Mouse (Mus musculus) E14TG2a.4 (cell line): Measurements from ENCODE around the gene Rdx.

ENCODE experiments used
- H3K27me3 ChIP-seq: 2 replicates; pipeline ENCODE4 v1.6.1; 2014; ENCODE audit warnings: low read length, control low read depth; ENCODE audit not compliant: insufficient read depth
- H3K36me3 ChIP-seq: 2 replicates; pipeline ENCODE4 v1.6.1; 2014; ENCODE audit warnings: low read length, control low read depth; ENCODE audit not compliant: insufficient read depth
- H3K4me1 ChIP-seq: replicated peaks from 2 replicates; pipeline ENCODE4 v1.6.1; 2014; ENCODE audit warnings: low read depth, low read length, control low read depth
- H3K4me3 ChIP-seq: replicated peaks from 2 replicates; pipeline ENCODE4 v1.5.1; 2014; ENCODE audit warnings: mild to moderate bottlenecking, low read length
- H3K9me3 ChIP-seq: 2 replicates; pipeline ENCODE4 v1.6.1; 2014; ENCODE audit warnings: low read length, control low read depth
- CTCF ChIP-seq: conservative IDR thresholded peaks from 2 replicates; pipeline ENCODE4 v1.5.1; 2014; ENCODE audit warnings: low read length
- NANOG ChIP-seq: IDR thresholded peaks from 2 replicates; pipeline ENCODE4 v1.6.1; 2014; ENCODE audit warnings: borderline replicate concordance, low read length, mixed read lengths
- POU5F1 ChIP-seq: IDR thresholded peaks from 2 replicates; pipeline ENCODE4 v1.6.1; 2014; ENCODE audit warnings: low read length, borderline replicate concordance

The Rdx gene

DNA sequence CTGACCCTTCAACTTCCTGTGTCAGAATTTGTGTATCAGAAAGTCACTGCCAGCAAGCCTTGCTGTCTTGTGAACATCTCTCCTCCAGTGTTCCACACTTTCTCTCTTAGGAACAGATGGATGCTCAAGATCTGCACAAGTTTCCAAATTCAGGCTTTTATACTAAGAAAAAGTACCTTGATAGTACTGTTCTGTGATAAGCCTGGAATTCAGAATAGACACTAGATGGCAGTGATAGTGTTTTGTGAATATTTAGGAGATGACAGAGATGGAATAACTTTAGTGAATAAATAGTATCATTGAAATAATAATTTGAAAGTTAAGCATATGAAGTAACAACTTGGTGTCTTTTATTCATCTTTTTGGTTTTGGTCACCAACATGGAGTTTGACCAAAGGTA is 25.2 kb downstream of the Rdx start:
- TF ChIP-seq NANOG (no peak), CTCF (no peak), POU5F1 (no peak)
- peaks cover 79% of the 10 kb centered on the region for H3K36me3 ChIP-seq

DNA sequence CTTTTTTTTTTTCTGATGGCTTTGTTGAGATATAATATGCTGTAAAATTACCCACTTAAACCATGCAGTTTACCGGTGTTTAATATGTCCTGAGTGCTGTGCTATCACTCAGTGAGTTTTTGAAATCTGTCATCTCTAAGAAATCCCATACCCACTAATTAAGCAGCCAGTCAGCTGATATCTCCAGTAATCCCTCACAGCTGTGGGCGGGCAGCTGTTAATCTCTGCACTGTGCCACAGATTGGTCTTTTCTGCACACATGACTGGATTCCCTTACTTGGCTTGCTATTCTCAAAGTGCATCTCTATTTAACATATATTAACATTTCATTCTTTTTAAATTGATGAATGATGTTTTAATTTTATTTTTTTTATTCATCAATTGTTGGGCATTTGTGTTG is 29.1 kb downstream of the Rdx start:
- Histone ChIP-seq H3K9me3 (no peaks in the 10 kb centered on the region), H3K27me3 (no peaks in the 10 kb centered on the region), H3K4me1 (0 out of 2 replicates have a peak, but pooled peaks cover 5% of the 10 kb centered on the region), H3K4me3 (no peak overlapping the region), H3K36me3 (peaks cover 75% of the 10 kb centered on the region)
- TF ChIP-seq POU5F1: no peak
- no peak for TF ChIP-seq NANOG
- TF ChIP-seq CTCF: no peak

More for the DNA sequence above, 25.2 kb downstream of the Rdx start:
- H3K9me3 ChIP-seq: no peaks in the 10 kb centered on the region
- no peak overlapping the region for H3K4me3 ChIP-seq
- no peaks in the 10 kb centered on the region for H3K27me3 ChIP-seq
- H3K4me1 ChIP-seq: 0 out of 2 replicates have a peak, but pooled peaks cover 5% of the 10 kb centered on the region

DNA sequence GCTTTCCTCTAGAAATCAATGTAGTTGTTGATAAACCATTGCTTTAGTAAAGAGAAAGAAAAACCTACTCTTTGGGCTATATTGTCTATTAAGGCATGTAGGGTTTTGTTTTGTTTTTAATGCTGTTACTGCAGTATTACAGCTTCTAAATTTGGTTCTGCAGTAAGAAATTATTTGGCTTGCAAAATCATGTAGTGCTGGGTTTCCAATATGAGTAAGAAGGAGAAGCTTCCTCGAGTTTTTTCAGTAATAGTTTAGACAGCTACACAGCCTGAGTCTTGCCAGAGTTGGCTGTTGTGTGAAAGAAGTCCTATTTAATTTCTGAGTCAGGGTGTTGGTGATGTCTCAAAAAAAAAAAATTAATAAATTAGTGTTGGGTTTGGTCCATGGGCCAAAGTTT is 30.7 kb downstream of the Rdx start:
- TF ChIP-seq POU5F1 (no peak), NANOG (no peak), CTCF (no peak)
- H3K27me3 ChIP-seq: no peaks in the 10 kb centered on the region
- 0 out of 2 replicates have a peak, but pooled peaks cover 5% of the 10 kb centered on the region for H3K4me1 ChIP-seq
- H3K9me3 ChIP-seq: no peaks in the 10 kb centered on the region
- no peak overlapping the region for H3K4me3 ChIP-seq
- H3K36me3 ChIP-seq: peaks cover 75% of the 10 kb centered on the region

DNA sequence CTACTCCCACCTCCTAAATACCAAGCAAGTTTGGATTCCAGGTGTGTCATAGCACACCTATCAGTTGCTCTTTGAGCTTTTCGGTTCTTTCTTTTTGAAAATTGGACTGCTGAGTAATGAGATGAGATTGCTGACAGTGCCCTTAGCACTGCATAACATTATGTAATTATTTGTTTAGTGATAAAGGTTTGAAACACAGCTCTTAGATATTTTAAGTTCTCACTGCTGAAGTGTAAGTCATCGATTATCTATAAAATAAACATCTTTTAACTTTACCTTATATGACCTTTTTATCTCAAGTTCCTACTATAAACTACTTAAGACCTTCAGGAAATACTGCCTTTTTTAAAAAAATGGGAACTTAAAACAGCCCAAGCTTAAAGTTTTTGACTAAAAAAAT is 35.0 kb downstream of the Rdx start:
- no peak overlapping the region for H3K4me3 ChIP-seq
- peaks cover 72% of the 10 kb centered on the region for H3K36me3 ChIP-seq
- TF ChIP-seq CTCF (no peak), POU5F1 (no peak), NANOG (no peak)
- H3K9me3 ChIP-seq: no peaks in the 10 kb centered on the region
- H3K4me1 ChIP-seq: no peaks in the 10 kb centered on the region
- H3K27me3 ChIP-seq: no peaks in the 10 kb centered on the region

DNA sequence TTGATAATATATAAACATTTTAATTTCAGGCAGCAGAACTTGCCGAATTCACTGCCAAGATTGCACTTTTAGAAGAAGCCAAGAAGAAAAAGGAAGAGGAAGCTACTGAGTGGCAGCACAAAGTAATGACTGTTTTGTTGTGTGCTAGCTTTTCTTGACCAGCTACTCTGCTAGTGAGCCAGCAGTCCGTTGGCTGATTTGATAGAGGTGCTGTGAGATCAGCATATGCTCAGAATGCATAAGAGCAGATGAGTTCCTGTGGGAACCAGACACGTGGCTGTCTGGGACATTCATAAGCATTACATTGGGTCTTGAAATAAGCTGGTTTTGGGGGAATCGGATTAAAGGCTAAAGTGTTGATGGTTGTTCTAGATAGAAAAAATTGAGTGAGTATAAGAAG is 35.4 kb downstream of the Rdx start:
- TF ChIP-seq NANOG (no peak), POU5F1 (no peak), CTCF (no peak)
- Histone ChIP-seq H3K4me1 (no peaks in the 10 kb centered on the region), H3K27me3 (no peaks in the 10 kb centered on the region), H3K4me3 (no peak overlapping the region), H3K9me3 (no peaks in the 10 kb centered on the region), H3K36me3 (peaks cover 72% of the 10 kb centered on the region)

DNA sequence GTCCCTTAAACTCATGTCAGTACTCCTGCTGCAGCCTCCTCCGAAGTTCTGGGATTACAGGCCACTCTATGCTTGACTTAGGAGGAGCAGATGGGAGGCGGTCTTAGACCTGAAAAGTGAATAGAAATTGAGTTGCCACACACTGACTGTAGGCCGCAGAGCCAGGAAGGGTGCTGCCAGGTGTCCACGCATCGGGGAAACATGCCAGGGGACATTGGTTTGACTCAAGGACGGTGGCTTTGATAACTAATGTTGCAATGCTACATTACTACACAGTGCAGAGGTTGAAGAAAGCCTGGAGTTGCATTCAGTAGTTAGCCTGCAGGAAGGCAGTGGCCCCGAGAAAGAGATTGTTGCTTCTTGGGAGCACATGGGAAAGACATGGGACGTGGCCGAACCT is 44.8 kb downstream of the Rdx start:
- H3K27me3 ChIP-seq: no peaks in the 10 kb centered on the region
- no peak for TF ChIP-seq POU5F1
- no peak for TF ChIP-seq CTCF
- TF ChIP-seq NANOG: no peak
- no peak overlapping the region for H3K4me3 ChIP-seq
- H3K36me3 ChIP-seq: peaks cover 39% of the 10 kb centered on the region
- H3K9me3 ChIP-seq: no peaks in the 10 kb centered on the region
- no peaks in the 10 kb centered on the region for H3K4me1 ChIP-seq

DNA sequence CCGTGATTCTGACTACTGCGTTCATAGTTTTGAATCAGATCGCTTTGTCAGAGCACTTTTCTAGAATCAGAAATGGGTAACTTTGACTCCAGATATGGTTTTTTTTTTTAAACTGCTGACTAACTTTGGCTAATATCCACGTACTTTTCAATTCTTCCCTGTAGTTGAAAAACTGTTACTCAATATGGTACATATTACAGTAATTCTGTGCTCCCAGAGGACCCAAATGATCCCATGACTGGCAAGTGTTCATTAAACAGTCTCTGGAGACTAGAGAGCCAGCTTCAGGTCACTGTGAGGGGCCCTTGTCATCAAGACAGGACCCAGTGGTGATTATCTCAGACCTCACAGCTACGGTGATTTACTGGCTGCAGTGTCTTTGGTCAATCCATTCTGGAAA is 45.3 kb downstream of the Rdx start:
- TF ChIP-seq NANOG (no peak), POU5F1 (no peak), CTCF (no peak)
- no peak overlapping the region for H3K4me3 ChIP-seq
- peaks cover 34% of the 10 kb centered on the region for H3K36me3 ChIP-seq
- no peaks in the 10 kb centered on the region for H3K9me3 ChIP-seq
- no peaks in the 10 kb centered on the region for H3K27me3 ChIP-seq
- no peaks in the 10 kb centered on the region; the same call in 1 of the 2 replicates for H3K4me1 ChIP-seq

DNA sequence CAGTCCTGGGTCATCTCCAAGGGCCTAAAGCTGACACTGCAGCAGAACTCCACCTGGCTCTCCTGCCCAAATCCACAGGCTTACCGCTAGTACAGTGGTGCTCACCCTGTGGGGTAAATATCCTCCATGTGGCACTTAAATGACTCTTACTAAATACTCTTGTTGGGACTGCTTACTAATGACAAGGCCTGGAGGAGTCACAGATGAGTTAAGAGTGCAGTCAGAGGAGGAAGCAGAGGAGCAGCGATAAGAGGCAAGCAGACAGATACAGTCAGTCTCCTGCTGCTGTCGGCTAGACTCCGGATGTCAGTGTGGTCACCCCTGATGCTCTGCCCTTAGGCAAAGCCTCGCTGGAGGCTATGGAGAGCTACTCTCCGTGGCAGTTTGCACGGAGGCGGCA is 46.1 kb downstream of the Rdx start:
- H3K9me3 ChIP-seq: no peaks in the 10 kb centered on the region
- no peaks in the 10 kb centered on the region; the same call in 1 of the 2 replicates for H3K4me1 ChIP-seq
- H3K4me3 ChIP-seq: no peak overlapping the region
- peaks cover 26% of the 10 kb centered on the region for H3K36me3 ChIP-seq
- no peak for TF ChIP-seq POU5F1
- TF ChIP-seq NANOG: no peak
- TF ChIP-seq CTCF: no peak
- no peaks in the 10 kb centered on the region for H3K27me3 ChIP-seq

DNA sequence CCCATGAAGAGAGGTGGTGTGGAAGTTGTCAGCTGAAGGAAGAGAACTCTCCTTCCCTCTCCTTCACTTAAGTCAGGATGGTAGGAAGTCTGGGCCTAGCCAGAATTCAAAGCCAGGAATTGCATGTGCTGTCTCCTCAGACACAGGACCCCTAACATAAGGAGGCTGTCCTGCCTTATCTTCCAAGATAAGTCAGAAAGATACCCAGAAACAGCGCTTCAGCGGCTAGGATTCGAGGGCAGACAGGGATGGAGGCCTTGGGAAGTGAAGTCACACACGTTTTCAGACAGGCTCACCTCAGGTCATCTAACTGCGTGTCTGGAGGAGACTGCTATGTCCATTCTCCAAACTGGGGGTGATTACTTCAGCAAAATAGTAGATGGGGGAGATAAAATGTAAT is 47.0 kb downstream of the Rdx start:
- H3K4me1 ChIP-seq: no peaks in the 10 kb centered on the region; the same call in 1 of the 2 replicates
- no peaks in the 10 kb centered on the region for H3K27me3 ChIP-seq
- H3K4me3 ChIP-seq: no peak overlapping the region
- no peaks in the 10 kb centered on the region for H3K9me3 ChIP-seq
- TF ChIP-seq NANOG (no peak), POU5F1 (no peak), CTCF (no peak)
- peaks cover 18% of the 10 kb centered on the region for H3K36me3 ChIP-seq
